Mouse (Mus musculus): ENCODE measurements around the gene Sumf1. TPM values are rescaled to one million over a fixed set of nuclear protein-coding genes. Genes with fewer than 3 reads are reported as not detected.
A peak's percentile ranks its signal among the peaks of the same experiment; 100 is the strongest.

Gene Sumf1
- polyA plus RNA-seq, 1 experiment from 2014 or later: 10.5 TPM

DNA sequence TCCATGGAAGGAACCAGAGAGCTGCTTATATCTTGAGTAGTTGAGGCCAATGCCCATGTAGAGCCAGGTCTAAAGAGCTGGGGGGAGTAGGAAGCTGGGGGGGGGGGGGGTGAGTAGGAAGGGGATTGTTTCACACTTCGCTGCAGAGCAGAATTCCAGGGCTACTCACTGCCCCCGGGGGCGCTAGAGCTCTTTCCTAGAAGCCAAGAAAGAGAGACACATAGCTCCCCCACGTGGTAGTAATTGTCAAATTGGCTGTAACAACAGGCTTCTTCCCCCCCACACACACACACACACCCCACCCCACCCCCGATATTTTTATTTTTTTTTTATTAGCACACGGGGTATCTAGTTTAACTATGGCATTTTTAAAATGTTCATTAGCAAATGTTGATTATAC is 119.8 kb downstream of the Sumf1 start:
- Histone ChIP-seq H3K4me2 (replicated peaks) (peak overlapping the region; percentile 61), H3K36me3 (0 out of 2 replicates have a peak, but pooled peaks cover 2% of the 10 kb centered on the region), H3K4me1 (replicated peaks) (0 out of 2 replicates have a peak, but pooled peaks cover 3% of the 10 kb centered on the region), H3K9me3 (no peaks in the 10 kb centered on the region), H3K9ac (replicated peaks) (peak overlapping the region; percentile 62), H3K4me3 (replicated peaks) (peak overlapping the region; percentile 52), H3K27me3 (no peaks in the 10 kb centered on the region), H3K27ac (peak overlapping the region; percentile 86)
- 8% methylated on average over 6 of the region's 6 CpGs for WGBS
- ATAC-seq: no peak

DNA sequence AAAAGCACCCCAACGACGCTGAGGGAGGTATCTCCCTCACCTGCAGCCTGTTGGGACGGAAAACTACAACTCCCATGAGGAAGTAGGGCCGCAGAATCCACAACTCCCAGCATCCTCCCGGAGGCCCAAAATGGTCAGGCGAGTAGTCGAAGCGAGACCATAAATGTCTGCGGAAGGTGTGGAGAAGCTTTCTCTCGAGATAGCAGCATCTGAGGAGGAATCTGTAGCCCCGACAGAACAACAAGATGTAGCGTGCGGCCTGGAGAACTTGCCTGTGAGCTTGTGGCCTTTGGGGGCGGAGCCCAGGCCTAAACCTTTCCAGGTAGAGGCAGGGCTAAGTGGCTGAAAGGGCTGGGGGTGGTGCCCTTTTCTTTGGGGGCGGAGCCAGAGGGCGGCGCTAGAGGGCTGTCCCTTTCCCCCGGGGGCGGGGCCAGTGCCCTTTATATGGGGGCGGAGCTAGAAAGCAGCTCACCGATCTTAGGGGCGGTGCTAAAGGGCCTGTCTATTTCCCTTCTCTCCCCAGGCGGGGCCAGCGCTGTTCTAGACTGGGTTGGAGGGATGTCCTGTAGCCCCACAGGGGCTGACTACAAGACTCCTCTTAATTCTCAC is 120.4 kb downstream of the Sumf1 start, which contains the start of gene Setmar:
Gene Setmar, plus strand, starts transcription at position 128 of the 609 bp plus-strand sequence.
- Histone ChIP-seq H3K4me3 (replicated peaks) (peak within 1 kb of the TSS; percentile 52), H3K9ac (replicated peaks) (peak within 1 kb of the TSS; percentile 62), H3K9me3 (no peaks in the 10 kb centered on the region), H3K27ac (peak within 1 kb of the TSS; percentile 86), H3K4me2 (replicated peaks) (peak within 1 kb of the TSS; percentile 61), H3K4me1 (replicated peaks) (0 out of 2 replicates have a peak, but pooled peaks cover 3% of the 10 kb centered on the region), H3K27me3 (no peaks in the 10 kb centered on the region), H3K36me3 (no peaks in the 10 kb centered on the region)
- peak; percentile 98 for ATAC-seq
- under 1% methylated on average over 23 of the region's 24 CpGs for WGBS

DNA sequence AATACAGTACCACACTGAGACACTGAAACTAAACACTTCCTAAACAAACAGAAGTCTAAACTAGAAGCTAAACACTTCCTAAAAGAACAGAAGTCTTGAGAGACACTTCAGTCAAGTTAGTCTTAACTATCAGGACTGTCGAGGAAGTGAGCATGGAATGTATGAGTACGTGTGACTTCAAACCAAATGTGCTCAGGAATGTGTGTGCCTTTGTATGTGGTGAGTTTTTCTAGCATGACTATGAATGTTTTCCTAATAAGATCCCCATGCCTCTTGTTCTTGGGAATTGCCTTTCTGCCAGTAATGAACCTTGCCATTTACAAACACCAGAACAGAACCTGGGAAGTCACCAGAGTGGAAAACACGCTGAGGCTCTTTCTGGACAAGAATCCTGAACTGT is 124.3 kb downstream of the Sumf1 start:
- Histone ChIP-seq H3K4me1 (replicated peaks) (0 out of 2 replicates have a peak, but pooled peaks cover 2% of the 10 kb centered on the region), H3K27me3 (no peaks in the 10 kb centered on the region), H3K27ac (no peak overlapping the region), H3K4me2 (replicated peaks) (no peak overlapping the region), H3K9me3 (no peaks in the 10 kb centered on the region), H3K9ac (replicated peaks) (no peak overlapping the region), H3K36me3 (no peaks in the 10 kb centered on the region), H3K4me3 (replicated peaks) (no peak overlapping the region)
- 88% methylated on average over 3 of the region's 3 CpGs for WGBS
- ATAC-seq: no peak

DNA sequence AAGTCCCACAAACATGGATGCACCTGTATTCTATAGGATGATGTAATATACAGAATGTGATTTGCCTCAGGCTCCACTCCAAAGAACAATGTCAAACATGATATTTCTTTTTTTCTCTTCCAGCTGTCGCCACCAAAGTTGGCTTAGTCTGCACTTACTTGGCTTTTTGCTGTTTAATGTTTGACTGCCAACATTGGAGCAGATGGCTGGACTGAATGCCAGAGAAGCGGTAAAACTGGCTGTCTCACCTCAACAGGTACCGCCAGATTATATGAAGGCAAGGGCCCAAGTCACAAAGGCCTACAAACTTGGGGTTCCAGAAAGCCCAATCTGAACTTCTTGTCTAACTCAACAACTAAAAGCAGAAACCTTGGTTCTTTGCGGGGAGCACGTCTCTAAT is 127.3 kb downstream of the Sumf1 start:
- Histone ChIP-seq H3K4me2 (replicated peaks) (no peak overlapping the region), H3K36me3 (no peaks in the 10 kb centered on the region), H3K4me1 (replicated peaks) (no peaks in the 10 kb centered on the region), H3K9me3 (no peaks in the 10 kb centered on the region), H3K4me3 (replicated peaks) (no peak overlapping the region), H3K9ac (replicated peaks) (no peak overlapping the region), H3K27me3 (no peaks in the 10 kb centered on the region), H3K27ac (no peak overlapping the region)
- WGBS: 94% methylated on average over 5 of the region's 5 CpGs
- no peak for ATAC-seq

DNA sequence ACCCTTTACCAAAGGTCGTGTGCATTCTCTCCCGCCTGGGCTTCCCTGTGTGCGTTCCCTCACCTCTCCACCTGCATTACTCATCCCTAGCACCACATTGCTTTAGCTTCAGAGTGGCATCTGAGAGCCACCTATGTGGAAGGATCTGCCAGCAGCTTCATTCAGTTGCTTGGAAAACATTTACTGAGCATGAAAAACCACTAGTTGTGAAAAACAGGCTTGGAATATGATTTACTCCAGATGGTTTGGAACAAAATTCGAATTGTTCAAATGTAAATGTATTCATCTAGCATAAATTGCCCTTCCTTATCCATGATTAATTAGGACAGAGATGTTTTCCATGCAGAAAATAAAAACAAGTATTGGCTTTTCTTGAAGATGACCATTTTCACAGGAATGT is 128.0 kb downstream of the Sumf1 start:
- ATAC-seq: no peak
- Histone ChIP-seq H3K9ac (replicated peaks) (no peak overlapping the region), H3K36me3 (no peaks in the 10 kb centered on the region), H3K9me3 (no peaks in the 10 kb centered on the region), H3K4me1 (replicated peaks) (no peaks in the 10 kb centered on the region), H3K4me2 (replicated peaks) (no peak overlapping the region), H3K27ac (no peak overlapping the region), H3K4me3 (replicated peaks) (no peak overlapping the region), H3K27me3 (no peaks in the 10 kb centered on the region)
- WGBS: 74% methylated on average over 4 of the region's 4 CpGs

Other genes starting within 250 kb of the Sumf1 start
- 7.7 and 10.3 TPM in 2 replicates for gene Setmar, start 120.5 kb downstream of the Sumf1 start, polyA plus RNA-seq (2015; fragmentation: Nextera tagmentation; extraction: Ambion mirVana)
- 2.9 and 4.8 TPM in 2 replicates for gene Itpr1, start 27.5 kb upstream of the Sumf1 start, polyA plus RNA-seq (2015; fragmentation: Nextera tagmentation; extraction: Ambion mirVana)

All from midbrain, embryonic 13.5 days (tissue).